Mouse (Mus musculus) embryonic fibroblast, embryonic 13.5 days (primary cell): ENCODE results near the gene Kcne3.

ENCODE experiments used
- CTCF ChIP-seq: IDR thresholded peaks from 2 replicates; pipeline ENCODE4 v1.5.1; 2011; ENCODE audit warnings: mild to moderate bottlenecking, control low read depth, low read length, moderate library complexity, borderline replicate concordance; ENCODE audit not compliant: insufficient read depth
- POLR2A ChIP-seq: IDR thresholded peaks from 2 replicates; pipeline ENCODE4 v1.6.1; 2011; ENCODE audit warnings: low read depth, mild to moderate bottlenecking, control low read depth, low read length, moderate library complexity

DNA sequence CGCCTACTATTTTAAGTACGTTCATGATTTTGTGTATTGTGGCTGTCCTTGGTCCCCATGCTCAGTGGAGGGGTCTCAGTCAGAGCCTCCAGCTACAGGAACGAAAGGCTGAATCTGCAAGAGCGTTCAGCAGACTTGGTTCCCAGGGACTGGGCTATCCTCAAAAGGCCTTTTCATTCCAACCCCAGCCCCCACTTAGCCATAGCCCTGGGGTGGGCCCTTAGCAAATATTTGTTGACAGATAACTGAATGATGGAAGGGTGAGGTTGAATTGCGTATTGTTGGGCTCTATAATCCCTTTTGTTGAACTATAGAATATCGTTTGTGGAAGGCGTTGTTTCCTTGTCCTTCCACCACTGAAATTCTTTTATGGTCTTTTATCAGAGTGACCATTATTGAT lies 49.8 kb upstream of the Kcne3 start:
- TF ChIP-seq CTCF (no peak), POLR2A (no peak)
